Mouse (Mus musculus) mouse embryonic stem cell (cell line): ENCODE results near the gene Gm27027.

Experiments
- in situ Hi-C, 2 experiments: fragments of 300-500 bp; cut with MboI; formaldehyde crosslinking; loops; 1 replicate in 1 of 2; 3 replicates in 1 of 2; pipeline ENCODE4 v1.14.3; 2019 to 2020; ENCODE audit warnings: low sequenced_read_pairs in 2 of 2, low pct_unique_long_range_greater_than_20kb in 1 of 2, mixed read lengths in 1 of 2; ENCODE audit not compliant: unreplicated experiment in 1 of 2

Gm27027 gene

DNA sequence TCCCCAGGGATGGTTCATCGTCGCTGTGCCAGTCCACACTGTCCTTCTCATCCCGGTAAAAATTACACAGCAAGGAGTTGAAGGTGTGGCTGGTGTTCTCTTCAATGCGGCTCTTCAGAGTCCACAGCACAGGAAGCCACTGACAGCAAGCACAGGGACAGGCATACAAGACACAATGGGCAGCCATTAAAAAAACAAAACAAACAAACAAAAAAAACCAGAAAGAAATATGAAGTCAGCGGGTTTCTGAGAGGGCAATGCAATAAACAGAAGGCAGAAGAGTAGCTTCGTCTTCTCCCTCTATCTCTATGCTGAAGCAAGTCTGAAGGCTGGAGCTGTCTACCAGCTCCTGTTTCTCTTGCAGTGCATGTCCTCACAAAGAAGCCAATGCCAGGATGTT, at the start of gene Gm27027:
TSS of gene Gm27027 (minus strand) at position 101 of the 400 bp plus-strand sequence.
- in situ Hi-C loops: no loop called here

GRCm38 (mm10) chr2:94045411-94046090, 49.4 kb upstream of the Gm27027 start:
- in situ Hi-C loops: no loop called here

DNA sequence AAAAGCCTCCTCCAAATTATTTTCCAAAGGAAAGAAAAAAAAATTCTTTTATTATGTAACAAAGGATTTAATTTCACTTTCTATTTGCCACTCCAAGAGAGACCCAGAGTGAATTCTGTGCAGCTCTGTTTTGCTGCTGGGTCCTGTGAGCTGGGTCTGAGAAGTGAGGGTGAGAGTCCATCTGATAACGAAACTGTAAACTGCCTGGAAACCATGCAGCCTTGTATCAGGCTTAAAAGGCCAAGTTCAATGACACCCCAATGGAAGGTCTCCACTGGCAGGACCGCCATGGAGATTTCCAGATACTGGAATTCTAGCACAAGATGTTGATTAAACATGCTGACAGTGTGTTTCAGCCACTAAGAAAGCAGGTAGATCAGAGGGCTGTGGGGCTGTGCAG, 48.0 kb upstream of the Gm27027 start:
- in situ Hi-C loops: no loop called here

- in situ Hi-C loops: no loop called here
Observed at GRCm38 (mm10) chr2:94043662-94044061, 47.5 kb upstream of the Gm27027 start.

GRCm38 (mm10) chr2:94042461-94042860, 46.3 kb upstream of the Gm27027 start:
- in situ Hi-C loops: no loop called here

DNA sequence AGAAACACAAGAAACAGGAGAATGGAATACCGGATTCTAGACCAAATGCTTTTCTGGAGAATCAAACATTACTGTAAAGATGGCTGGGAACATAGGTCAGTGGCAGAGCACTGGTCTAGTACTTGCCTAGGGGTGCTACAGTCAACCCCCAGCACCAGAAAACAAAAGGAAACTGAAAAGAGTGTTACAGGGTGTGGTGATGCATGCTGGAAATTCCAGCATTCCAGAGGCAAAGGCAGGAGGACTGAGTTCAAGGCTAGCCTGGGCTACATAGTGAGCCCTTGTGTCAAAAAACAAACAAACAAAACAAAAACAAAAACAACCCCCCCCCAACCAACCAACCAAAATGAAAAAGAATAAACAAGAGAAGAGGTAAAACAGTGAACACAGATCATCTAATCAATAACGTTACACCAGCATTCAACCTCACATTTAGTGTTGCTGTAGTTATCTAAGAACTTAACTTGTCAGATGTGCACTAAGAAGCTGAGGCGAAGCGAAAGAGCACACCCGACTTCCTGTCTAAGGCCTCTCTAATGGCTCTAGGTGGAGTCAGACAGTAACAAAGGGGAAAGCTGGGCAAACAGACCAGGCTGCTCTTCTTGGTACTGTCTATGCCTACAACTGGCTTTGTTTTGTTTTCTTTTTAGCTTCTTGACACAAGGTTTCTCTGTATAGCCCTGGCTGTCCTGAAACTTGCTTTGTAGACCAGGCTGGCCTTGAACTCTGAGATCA, 44.4 kb upstream of the Gm27027 start:
- in situ Hi-C loops: no loop called here

- in situ Hi-C loops: no loop called here
Observed at GRCm38 (mm10) chr2:94035428-94036331, 39.5 kb upstream of the Gm27027 start.

DNA sequence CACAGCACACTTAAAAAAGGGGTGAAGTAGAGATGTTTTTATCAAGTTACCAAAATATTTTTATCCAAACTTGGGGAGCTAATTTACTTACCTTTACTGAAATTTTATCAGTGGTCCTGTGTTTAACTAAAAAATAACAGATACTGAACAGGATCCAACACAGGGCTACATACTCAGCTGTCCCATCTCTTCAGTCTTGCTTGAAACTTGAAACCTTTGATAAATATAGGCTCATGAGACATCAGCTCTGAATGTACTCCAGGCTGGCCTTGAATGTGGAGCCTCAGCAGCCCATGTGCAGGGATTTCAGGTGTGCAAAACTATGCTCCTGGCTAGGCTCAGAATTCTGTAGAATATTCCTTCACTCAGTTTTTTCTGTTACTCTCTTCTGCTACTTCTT, 34.4 kb upstream of the Gm27027 start:
- in situ Hi-C loops: no loop called here

DNA sequence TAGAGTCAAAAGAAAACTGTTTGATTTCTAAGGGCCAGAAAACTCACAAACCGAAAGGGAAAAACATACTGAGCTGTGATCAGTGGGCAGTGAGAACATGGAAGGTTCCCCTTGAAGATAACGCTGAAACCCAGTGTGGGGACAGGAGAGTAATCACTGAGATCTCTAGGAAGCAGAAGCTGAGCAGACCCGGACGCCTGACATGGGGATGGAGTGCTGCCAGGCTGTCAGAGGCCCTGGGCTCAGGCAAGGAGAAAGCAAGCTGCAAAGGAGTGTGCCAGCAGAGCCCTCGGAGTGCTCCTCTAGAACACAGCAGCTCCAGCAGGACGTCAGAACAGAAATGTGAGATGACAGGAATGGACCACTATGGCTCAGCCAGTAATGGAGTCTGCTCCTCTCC, 28.5 kb upstream of the Gm27027 start:
- in situ Hi-C loops: no loop called here

DNA sequence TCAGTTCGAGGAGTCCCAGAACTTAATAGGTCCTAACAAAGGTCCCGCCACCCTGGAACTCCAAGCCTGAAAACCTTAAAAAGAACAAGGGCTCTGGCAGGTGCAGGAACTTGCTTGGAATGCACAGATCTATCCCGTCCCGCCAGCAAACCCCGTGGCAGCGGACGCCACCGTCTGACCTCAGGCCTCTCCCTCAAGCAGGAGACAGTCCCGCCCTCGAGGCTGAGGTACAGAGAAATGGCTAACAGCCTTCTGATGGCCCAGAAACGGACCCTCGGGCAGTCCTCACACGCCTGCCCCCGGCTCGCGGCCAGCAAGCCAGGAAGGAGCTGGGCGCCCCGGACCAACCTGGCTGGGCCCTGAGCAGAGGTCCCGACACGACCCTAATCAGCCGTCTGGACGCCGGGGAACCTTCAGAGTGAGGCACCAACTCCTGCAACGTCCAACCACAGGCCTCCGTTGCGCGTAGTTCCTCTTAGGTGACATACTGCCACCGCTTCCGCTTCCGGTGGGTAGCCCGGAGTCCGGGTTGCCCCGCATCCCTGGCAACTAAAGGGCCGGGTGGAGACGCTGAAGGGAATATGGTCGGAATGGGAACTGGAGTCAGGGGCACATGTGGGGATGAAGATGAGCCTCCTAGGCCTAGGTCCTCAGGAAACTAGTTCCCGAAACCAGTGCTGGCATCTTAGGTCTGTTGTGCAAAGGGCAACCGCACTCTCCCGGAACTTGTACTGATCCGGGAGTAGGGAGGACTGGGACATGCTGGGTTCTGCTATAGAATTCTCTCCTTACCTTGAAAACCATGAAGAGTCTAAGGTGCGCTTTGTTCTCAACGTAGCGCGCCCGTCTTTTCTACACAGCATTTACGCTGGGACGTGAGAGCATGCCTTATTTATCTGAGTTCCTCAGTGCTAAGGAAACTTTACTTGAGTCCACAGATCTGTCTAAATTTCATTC, 14.5 kb upstream of the Gm27027 start, which contains the start of gene Alkbh3:
TSS of gene Alkbh3 (minus strand) at position 473 of the 957 bp plus-strand sequence.
- in situ Hi-C loops: no loop called here

DNA sequence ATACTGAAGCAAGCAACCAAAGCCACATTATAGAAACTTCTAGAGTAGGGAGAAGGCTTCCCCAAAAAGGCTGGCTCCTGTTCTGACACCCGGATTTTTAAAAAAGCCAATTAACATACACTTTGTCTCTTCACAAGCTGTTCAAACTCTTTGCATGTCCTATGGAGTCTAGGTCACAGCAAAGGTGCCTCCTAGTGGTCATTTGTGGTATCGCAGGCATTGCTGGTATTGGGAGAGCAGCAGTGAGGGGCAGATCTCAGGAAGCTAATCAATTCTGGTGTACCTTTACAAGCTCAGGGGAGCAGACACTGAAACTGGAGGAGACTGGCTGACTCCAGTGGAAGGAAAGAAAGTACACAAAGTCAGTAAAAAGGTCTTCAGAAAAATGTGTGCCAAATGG, 6.2 kb upstream of the Gm27027 start:
- in situ Hi-C loops: loop anchor here in 1 of 2 experiments (10.0 kb wide), 1 partner anchor 128 kb away; no protein-coding TSS in a partner anchor

- in situ Hi-C loops: loop anchor here in 1 of 2 experiments (10.0 kb wide), 1 partner anchor 127 kb away; no protein-coding TSS in a partner anchor
Observed at GRCm38 (mm10) chr2:94001918-94002317, 5.8 kb upstream of the Gm27027 start.

- in situ Hi-C loops: loop anchor here in 1 of 2 experiments (10.0 kb wide), 1 partner anchor 127 kb away; no protein-coding TSS in a partner anchor
Observed at GRCm38 (mm10) chr2:94001411-94001810, 5.3 kb upstream of the Gm27027 start.

- in situ Hi-C loops: no loop called here
Observed at GRCm38 (mm10) chr2:93992810-93993209, 3.3 kb downstream of the Gm27027 start.

DNA sequence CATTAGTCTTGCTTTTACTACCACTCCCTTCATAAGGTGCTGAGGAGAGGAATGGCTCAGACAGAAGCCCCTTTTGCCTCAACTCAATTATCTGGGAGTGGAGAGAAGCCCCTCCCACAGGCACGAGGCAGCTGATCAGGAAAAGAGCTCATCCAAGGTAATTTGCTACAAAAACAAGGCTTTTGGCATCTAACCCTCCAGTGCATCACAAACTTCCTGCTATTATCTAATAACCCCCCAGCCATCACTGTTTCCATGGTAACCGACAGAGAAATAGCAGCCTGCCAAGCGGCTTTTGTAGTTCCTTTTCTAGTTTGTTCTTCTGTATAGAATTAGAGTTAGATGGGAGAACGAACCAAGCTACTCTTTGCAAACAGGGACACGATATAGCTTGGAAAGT, 3.9 kb downstream of the Gm27027 start:
- in situ Hi-C loops: no loop called here

- in situ Hi-C loops: no loop called here
Observed at GRCm38 (mm10) chr2:93991336-93991735, 4.8 kb downstream of the Gm27027 start.

GRCm38 (mm10) chr2:93988440-93988839, 7.7 kb downstream of the Gm27027 start:
- in situ Hi-C loops: no loop called here
